Mouse (Mus musculus) kidney, adult 9 months (tissue): ENCODE measurements at regions not wholly inside any gene's neighbourhood (a gene's known extent, or its start where the extent isn't known, plus 50 kb on each side); places are given as distances from the start of the nearest gene placed in this dataset.

Experiments
- DNase-seq: peaks from one replicate; pipeline ENCODE4 v3.0.0; 2022

GRCm38 (mm10) chr1:190397811-190398210 is 227.3 kb upstream of the Prox1 start:
- no peak for DNase-seq

- DNase-seq: no peak
Measured at GRCm38 (mm10) chr1:190393061-190393460, 222.5 kb upstream of the Prox1 start.

- no peak for DNase-seq
Measured at GRCm38 (mm10) chr1:190388853-190389252, 218.3 kb upstream of the Prox1 start.

GRCm38 (mm10) chr1:190384555-190384954 is 214.0 kb upstream of the Prox1 start:
- no peak for DNase-seq

- no peak for DNase-seq
Measured at GRCm38 (mm10) chr1:190383256-190383838, 212.8 kb upstream of the Prox1 start.

GRCm38 (mm10) chr1:190380151-190380550 is 209.6 kb upstream of the Prox1 start:
- no peak for DNase-seq

GRCm38 (mm10) chr1:190375160-190375880 is 204.8 kb upstream of the Prox1 start:
- no peak for DNase-seq

- peak; percentile 88 for DNase-seq
Measured at GRCm38 (mm10) chr1:190374270-190374669, 203.8 kb upstream of the Prox1 start.

GRCm38 (mm10) chr1:190366631-190367030 is 196.1 kb upstream of the Prox1 start:
- peak; percentile 87 for DNase-seq

GRCm38 (mm10) chr1:190365126-190365525 is 194.6 kb upstream of the Prox1 start:
- DNase-seq: peak; percentile 28

- DNase-seq: peak; percentile 67
Measured at GRCm38 (mm10) chr1:190360661-190361060, 190.1 kb upstream of the Prox1 start.

- peak; percentile 92 for DNase-seq
Measured at GRCm38 (mm10) chr1:190357779-190358178, 187.3 kb upstream of the Prox1 start.

- DNase-seq: no peak
Measured at GRCm38 (mm10) chr1:190347610-190348009, 177.1 kb upstream of the Prox1 start.

- no peak for DNase-seq
Measured at GRCm38 (mm10) chr1:190340715-190341114, 170.2 kb upstream of the Prox1 start.

- DNase-seq: no peak
Measured at GRCm38 (mm10) chr1:190334471-190334870, 164.0 kb upstream of the Prox1 start.

GRCm38 (mm10) chr1:190334053-190334452 is 163.5 kb upstream of the Prox1 start:
- no peak for DNase-seq

- peak; percentile 35 for DNase-seq
Measured at GRCm38 (mm10) chr1:190332001-190332400, 161.5 kb upstream of the Prox1 start.

- DNase-seq: peak; percentile 67
Measured at GRCm38 (mm10) chr1:190324562-190324961, 154.0 kb upstream of the Prox1 start.

- DNase-seq: no peak
Measured at GRCm38 (mm10) chr1:190323671-190324070, 153.2 kb upstream of the Prox1 start.

GRCm38 (mm10) chr1:190316175-190316574 is 145.7 kb upstream of the Prox1 start:
- peak; percentile 31 for DNase-seq

GRCm38 (mm10) chr1:190309831-190310230 is 139.3 kb upstream of the Prox1 start:
- no peak for DNase-seq

- DNase-seq: no peak
Measured at GRCm38 (mm10) chr1:190307751-190308150, 137.2 kb upstream of the Prox1 start.

- DNase-seq: no peak
Measured at GRCm38 (mm10) chr1:190297666-190298327, 127.3 kb upstream of the Prox1 start.

GRCm38 (mm10) chr1:190290061-190290460 is 119.5 kb upstream of the Prox1 start:
- no peak for DNase-seq
